ENCODE assay signal across 11 mouse cellular contexts in the genomic region with DNA sequence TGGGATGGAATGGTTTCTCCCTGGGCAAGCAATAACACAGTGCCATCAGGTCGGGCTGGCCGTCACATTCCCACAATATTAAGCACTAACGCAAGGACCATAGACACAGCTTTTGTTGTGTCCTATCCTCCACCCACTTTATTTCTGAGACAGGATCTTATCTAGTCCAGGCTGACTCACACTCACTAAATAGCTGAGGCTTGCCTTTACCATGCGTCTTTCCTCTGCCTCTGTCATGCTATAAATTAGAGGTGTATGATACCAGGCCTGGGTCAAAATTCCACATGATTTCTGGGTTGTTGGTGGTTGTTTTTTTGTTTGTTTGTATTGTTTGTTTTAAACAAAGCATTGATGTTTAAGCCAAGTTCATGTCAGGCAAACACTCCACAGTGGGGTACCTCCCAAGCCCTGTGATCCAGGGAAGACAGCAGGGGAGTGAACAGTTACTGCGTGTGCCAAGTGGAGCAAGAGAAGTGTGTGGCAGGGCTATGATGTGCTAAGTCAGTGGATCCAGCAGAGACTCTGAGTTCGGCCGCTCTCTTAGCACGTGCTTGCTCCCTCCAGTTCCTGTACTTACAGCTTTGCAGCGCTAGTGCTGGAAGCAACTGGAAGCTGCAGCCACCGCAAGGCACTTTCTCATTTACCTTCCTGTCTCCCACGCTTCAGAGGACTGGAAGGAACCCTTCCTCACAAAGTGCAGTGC. TPM values are rescaled to one million over a fixed set of nuclear protein-coding genes. Genes with fewer than 3 reads are reported as not detected.
A peak's percentile ranks its signal among the peaks of the same experiment; 100 is the strongest.
DNase-seq lines count a peak whose midpoint lies in the region; ATAC-seq and TF ChIP-seq lines count a peak whose summit lies in the region.
"Had no signal": no experiment of that assay in that cellular context is flagged by ENCODE, and none has a peak within 500 bp of the region (broad histone marks: within the 10 kb centered on the region; RNA-seq: fewer than 3 reads in every experiment).

No protein-coding gene starts in this region.

- peak overlapping the region; percentile 61 for H3K27ac ChIP-seq in cerebellum, adult 2 months (ENCODE audit: insufficient read depth, low read length)
- peak overlapping the region; percentile 87; the same call in 1 of the 2 replicates for H3K27ac ChIP-seq in intestine, embryonic 14.5 days (ENCODE audit: low read depth)
- no peak overlapping the region for H3K27ac ChIP-seq in intestine, postnatal 0 days (ENCODE audit: low read depth, low read length)

- no peaks in the 10 kb centered on the region for H3K36me3 ChIP-seq in intestine, embryonic 14.5 days (ENCODE audit: control insufficient read depth, insufficient read depth, low read length)
- H3K36me3 ChIP-seq in intestine, postnatal 0 days (ENCODE audit: control insufficient read depth, insufficient read depth), result 0 out of 2 replicates have a peak, but pooled peaks cover 5% of the 10 kb centered on the region

- no peak overlapping the region for H3K4me2 ChIP-seq in intestine, embryonic 14.5 days (ENCODE audit: low read length)
- no peak overlapping the region for H3K4me2 ChIP-seq in intestine, postnatal 0 days (replicated peaks; ENCODE audit: low read depth)

- peak in 1 of 2 experiments; percentile 29 for DNase-seq in cerebellum, adult 2 months
- no peak for DNase-seq in cerebellum, adult 18-20 months
- no peak for DNase-seq in intestine, embryonic 14.5 days (ENCODE audit: low spot score)
- peak; percentile 27 for DNase-seq in 3T3-L1 (ENCODE audit: low read depth, low spot score)
- DNase-seq in cerebellum, adult 9-10 months, result no peak
- DNase-seq in embryo, embryonic 10.5 days (ENCODE audit: low spot score), result no peak
- DNase-seq: cerebellum, adult 11 months; kidney, adult 8-10 months; lung, adult 18-20 months had no signal

- no peaks in the 10 kb centered on the region for H3K9me3 ChIP-seq in intestine, embryonic 14.5 days (ENCODE audit: control insufficient read depth, low read length)
- no peaks in the 10 kb centered on the region for H3K9me3 ChIP-seq in intestine, postnatal 0 days (ENCODE audit: control insufficient read depth)

- 41% methylated on average over 11 of the region's 11 CpGs for WGBS in cerebellum, adult 2 months
- WGBS in intestine, embryonic 14.5 days, result 82% methylated on average over 11 of the region's 11 CpGs
- WGBS in intestine, postnatal 0 days, result 75% methylated on average over 11 of the region's 11 CpGs

- no peak for TF ChIP-seq POLR2A in cerebellum, adult 2 months (IDR thresholded peaks at IDR 0.05; ENCODE audit: borderline replicate concordance, insufficient read depth, low read length)

- H3K27me3 ChIP-seq in cerebellum, adult 2 months (ENCODE audit: control insufficient read depth, insufficient read depth, low read length), result no peaks in the 10 kb centered on the region
- H3K27me3 ChIP-seq in intestine, embryonic 14.5 days (replicated peaks; ENCODE audit: control insufficient read depth, insufficient read depth, low read length), result no peaks in the 10 kb centered on the region
- no peaks in the 10 kb centered on the region for H3K27me3 ChIP-seq in intestine, postnatal 0 days (replicated peaks; ENCODE audit: control insufficient read depth, insufficient read depth, low read length)

- no peak for TF ChIP-seq CTCF in cerebellum, adult 2 months (IDR thresholded peaks at IDR 0.05; ENCODE audit: borderline replicate concordance, insufficient read depth, low read depth, low read length)
- TF ChIP-seq CTCF in intestine, postnatal 0 days (IDR thresholded peaks at IDR 0.05; ENCODE audit: low read depth), result no peak

- no peak for ATAC-seq in intestine, embryonic 14.5 days (replicated peaks; ENCODE audit: low FRiP score, low TSS enrichment, low read depth)
- no peak for ATAC-seq in intestine, postnatal 0 days
- peak; percentile 12 to 36; a peak in 1 of 4 replicates for ATAC-seq in hematopoietic stem cell, adult 5-6 weeks (replicated peaks in 1 of 2; ENCODE audit: insufficient read depth in 1 of 2, low FRiP score in 2 of 2, low TSS enrichment in 1 of 2, low read depth in 1 of 2, poor library complexity in 2 of 2, severe bottlenecking in 2 of 2)

- peaks cover 24% of the 10 kb centered on the region for H3K4me1 ChIP-seq in cerebellum, adult 2 months (ENCODE audit: control insufficient read depth, insufficient read depth, low read length)
- peaks cover 20% of the 10 kb centered on the region for H3K4me1 ChIP-seq in intestine, embryonic 14.5 days (replicated peaks; ENCODE audit: control insufficient read depth, insufficient read depth, low read length)
- H3K4me1 ChIP-seq in intestine, postnatal 0 days (replicated peaks; ENCODE audit: control insufficient read depth, insufficient read depth, low read length), result no peaks in the 10 kb centered on the region; the same call in 1 of the 2 replicates

- H3K4me3 ChIP-seq in cerebellum, adult 2 months (replicated peaks; ENCODE audit: insufficient read depth, low read depth, low read length), result no peak overlapping the region
- no peak overlapping the region for H3K4me3 ChIP-seq in intestine, embryonic 14.5 days (ENCODE audit: low read depth, low read length)
- no peak overlapping the region for H3K4me3 ChIP-seq in intestine, postnatal 0 days (ENCODE audit: low read depth, low read length)

- H3K9ac ChIP-seq in intestine, embryonic 14.5 days (ENCODE audit: low read length), result no peak overlapping the region
- H3K9ac ChIP-seq in intestine, postnatal 0 days (ENCODE audit: low read depth, low read length), result no peak overlapping the region

RNA-seq across cellular contexts. Expression of gene Pkig, which starts 41.0 kb away (rescaled TPM):
- polyA plus RNA-seq in cerebellum, adult 2 months (2012; rRNA removed), result 49.6 and 57.4 TPM in 2 replicates
- polyA plus RNA-seq in intestine, embryonic 14.5 days (2014; fragmentation: Nextera tagmentation; extraction: Ambion mirVana), result 130 and 131 TPM in 2 replicates
- 114 and 116 TPM in 2 replicates for polyA plus RNA-seq in intestine, postnatal 0 days (2015; fragmentation: Nextera tagmentation; extraction: Ambion mirVana)
- total RNA-seq in hematopoietic stem cell, adult 5-6 weeks (2017), result 30.6 and 32.9 TPM in 2 replicates

RNA-seq across cellular contexts. Expression of gene Ada, which starts 50.8 kb away (rescaled TPM):
- polyA plus RNA-seq in cerebellum, adult 2 months (2012; rRNA removed), result 1.4 and 1.5 TPM in 2 replicates
- 8.4 and 9.1 TPM in 2 replicates for polyA plus RNA-seq in intestine, embryonic 14.5 days (2014; fragmentation: Nextera tagmentation; extraction: Ambion mirVana)
- polyA plus RNA-seq in intestine, postnatal 0 days (2015; fragmentation: Nextera tagmentation; extraction: Ambion mirVana), result 78.2 and 81.3 TPM in 2 replicates
- 28.3 and 33.0 TPM in 2 replicates for total RNA-seq in hematopoietic stem cell, adult 5-6 weeks (2017)

RNA-seq across cellular contexts. Expression of gene Serinc3, which starts 54.3 kb away (rescaled TPM):
- polyA plus RNA-seq in cerebellum, adult 2 months (2012; rRNA removed), result 162 and 179 TPM in 2 replicates
- polyA plus RNA-seq in intestine, embryonic 14.5 days (2014; fragmentation: Nextera tagmentation; extraction: Ambion mirVana), result 54.3 and 60.7 TPM in 2 replicates
- 61.3 and 68.5 TPM in 2 replicates for polyA plus RNA-seq in intestine, postnatal 0 days (2015; fragmentation: Nextera tagmentation; extraction: Ambion mirVana)
- 779 and 830 TPM in 2 replicates for total RNA-seq in hematopoietic stem cell, adult 5-6 weeks (2017)

Comparison
In these comparisons a context has a peak if more than half of its experiments do, and no peak if none do; other contexts are left out.
1. ATAC-seq: peak in hematopoietic stem cell, adult 5-6 weeks (2 of 2); none in intestine, embryonic 14.5 days (single experiment) and intestine, postnatal 0 days (single experiment).